Mouse (Mus musculus) skeletal muscle tissue, adult 2 months (tissue): Measurements from ENCODE around the gene Sema3b.
A peak's percentile ranks its signal among the peaks of the same experiment; 100 is the strongest.

ENCODE experiments used
- DNase-seq: peaks from one replicate; pipeline ENCODE4 v3.0.0-alpha.2; 2012; ENCODE audit warnings: low read depth, low spot score

The Sema3b gene

GRCm38 (mm10) chr9:107608741-107609432 lies at the start of gene Sema3b:
Gene Sema3b, minus strand, starts transcription at chr9:107609229.
- peak; percentile 68 for DNase-seq

- no peak for DNase-seq
Measured at GRCm38 (mm10) chr9:107658096-107658495, 49.1 kb upstream of the Sema3b start.

DNA sequence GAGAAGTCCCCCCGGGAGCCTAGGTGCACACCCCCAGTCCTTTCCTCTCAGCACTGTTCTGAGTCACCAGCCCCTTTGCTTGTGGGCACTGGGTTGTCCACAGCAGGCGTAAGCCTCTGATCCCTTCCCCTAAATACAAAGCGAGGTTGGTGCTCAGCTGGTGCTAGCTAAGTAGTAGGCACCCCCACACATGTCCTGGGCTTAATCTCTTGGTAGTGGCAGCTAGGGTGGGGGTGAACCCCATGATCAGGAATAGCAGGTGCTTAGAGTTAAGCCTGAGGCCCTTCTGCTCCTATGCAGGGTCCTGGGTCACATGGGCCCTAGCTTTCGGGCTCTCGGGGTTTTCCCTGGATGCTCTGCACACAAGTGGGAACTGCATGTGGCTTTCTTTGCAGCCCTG lies 48.1 kb upstream of the Sema3b start:
- no peak for DNase-seq

GRCm38 (mm10) chr9:107654585-107654984 lies 45.6 kb upstream of the Sema3b start:
- no peak for DNase-seq

DNA sequence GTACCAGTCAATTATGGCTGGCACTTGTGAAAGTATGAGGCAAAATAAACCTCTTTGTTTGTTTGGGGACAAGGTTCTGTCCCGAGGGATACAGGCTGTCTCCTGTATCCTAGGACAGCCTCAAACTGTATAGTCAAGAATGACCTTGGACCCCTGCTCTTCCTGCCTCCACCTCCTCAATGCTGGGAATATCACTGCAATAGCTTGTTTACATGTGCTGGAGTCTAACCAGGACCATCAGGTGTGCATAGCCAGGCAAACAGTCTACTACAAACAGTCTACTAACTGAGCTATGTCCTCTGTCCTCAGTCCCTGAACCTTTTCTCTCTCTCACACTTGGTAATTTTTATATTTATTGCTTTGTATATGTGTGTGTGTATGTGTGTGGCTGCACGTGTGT lies 44.4 kb upstream of the Sema3b start:
- no peak for DNase-seq

- DNase-seq = no peak
Measured at GRCm38 (mm10) chr9:107650708-107651481, 41.9 kb upstream of the Sema3b start.

DNA sequence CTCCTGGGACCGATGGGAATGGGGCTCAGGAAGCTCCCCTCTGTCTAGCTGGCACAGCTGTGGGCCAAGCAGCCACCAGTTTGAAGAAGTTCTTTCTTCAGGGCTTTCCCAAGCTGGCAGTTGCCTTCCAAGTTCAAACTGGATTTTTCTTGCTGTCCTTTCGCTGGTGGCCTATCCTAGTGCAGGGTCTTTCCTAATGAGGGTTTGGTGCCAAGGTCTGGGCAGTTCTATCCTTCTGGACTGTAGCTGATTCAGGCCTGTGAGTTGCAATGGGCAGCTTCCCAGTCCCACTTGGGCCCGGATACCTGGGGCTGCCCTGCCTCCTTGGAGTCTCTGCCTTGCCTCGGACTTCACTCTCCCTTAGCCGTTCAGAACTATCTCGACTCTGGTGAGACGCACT lies 41.2 kb upstream of the Sema3b start:
- DNase-seq = no peak

DNA sequence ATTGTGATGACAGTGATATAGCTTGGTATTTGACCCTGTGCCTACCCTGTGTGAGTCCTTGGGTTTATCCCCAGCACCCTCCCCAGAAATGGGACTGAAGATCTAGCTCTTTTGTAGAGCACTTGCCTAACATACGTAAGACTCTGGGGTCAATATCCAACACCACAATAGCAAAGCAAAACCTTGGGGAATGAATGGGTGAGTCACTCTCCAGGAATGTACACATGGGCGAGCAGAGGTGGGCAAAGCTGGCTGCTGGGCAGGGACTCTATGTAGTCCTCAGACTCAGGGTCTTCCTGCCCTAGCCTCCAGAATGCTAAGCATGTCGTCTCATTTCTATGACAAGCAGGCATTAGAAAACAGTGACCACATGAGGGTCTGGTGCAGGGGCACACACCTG lies 39.7 kb upstream of the Sema3b start:
- no peak for DNase-seq

DNA sequence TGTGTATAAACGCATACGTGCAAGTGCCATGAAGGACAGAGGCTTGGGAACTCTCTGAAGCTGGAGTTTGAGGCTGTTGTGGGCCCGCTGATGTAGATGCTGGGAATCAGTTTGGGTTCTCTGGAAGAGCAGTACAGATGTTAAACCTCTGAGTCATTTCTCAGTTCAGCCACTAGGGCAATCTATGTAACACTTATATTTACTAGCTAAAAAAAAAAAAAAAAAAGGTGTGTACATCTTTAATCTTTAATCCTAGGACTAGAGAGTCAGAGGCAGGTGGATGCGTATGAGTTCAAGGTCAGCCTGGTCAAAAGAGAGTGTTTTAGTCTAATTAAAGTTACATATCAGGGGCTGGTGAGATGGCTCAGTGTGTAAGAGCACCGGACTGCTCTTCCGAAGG lies 37.9 kb upstream of the Sema3b start:
- no peak for DNase-seq

GRCm38 (mm10) chr9:107645577-107645976 lies 36.5 kb upstream of the Sema3b start:
- DNase-seq = no peak

DNA sequence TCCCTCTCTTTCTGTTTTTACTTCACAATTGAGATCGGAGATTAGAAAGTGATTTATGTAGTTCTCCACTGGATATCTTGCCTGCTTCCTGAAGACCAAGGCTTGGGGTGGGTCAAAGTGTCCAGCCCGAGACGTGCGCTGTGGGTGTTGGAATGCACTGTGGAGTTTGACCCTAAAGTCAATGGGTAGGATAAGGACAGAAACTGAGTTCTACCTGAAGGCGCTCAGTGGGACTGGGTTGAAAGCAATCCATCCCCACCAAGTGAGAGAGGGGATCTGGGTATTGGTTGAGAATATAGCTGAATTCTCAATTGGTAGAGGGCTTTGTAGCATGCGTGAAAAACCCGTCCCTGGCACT lies 36.1 kb upstream of the Sema3b start:
- no peak for DNase-seq

DNA sequence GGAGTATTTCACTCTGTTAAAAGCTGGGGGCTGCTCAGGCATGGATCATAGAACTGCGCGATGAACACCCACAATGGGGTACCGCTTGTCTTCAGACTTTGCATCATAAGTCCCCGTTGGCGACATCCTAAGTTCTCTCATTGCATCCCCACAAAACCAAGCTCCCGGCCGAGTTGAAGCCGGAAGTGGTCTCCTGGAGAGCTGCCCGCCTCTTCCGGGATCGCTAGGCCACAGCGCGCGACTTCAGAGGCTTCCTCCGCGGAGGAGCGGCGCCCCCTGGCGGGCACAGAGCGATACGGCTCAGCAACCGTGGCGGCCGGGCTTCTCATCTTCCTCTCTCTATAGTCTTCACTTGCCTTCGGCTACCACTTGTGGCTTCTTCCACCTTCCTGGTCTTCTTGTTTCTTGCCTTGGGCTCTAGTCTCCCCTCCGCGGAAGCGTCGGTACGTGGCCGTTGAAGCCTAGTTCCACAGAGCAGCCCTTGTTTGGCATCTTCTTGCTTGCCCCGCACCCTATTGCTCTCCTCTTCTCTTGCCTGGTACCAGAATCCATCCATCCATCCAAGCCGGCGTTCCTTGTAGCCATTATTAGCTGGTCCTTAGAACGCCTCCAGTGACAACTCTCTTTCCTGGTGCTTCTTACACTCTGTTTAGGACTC lies 35.6 kb upstream of the Sema3b start:
- peak; percentile 87 for DNase-seq

- no peak for DNase-seq
Measured at GRCm38 (mm10) chr9:107643544-107644214, 34.6 kb upstream of the Sema3b start.

DNA sequence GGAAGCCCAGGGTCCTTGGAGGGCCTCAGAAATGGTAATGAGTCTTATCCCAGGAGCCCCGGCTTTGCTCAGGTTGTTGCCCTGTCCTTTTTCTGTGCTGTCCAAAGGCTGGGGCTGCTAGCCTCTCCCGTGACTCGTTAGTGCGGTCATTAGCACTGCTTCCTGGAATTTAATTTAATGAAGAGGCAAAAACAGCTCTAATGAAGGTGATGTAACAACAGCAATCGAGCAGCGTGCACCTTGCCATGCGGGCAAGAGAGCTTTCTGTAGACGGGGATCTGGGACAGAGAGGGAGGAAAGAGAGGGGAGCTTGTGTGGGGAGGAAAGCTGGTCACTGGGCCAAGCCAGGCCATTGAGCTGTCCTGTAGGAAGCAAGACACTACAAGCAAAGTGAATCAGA lies 32.6 kb upstream of the Sema3b start:
- no peak for DNase-seq

- DNase-seq = no peak
Measured at GRCm38 (mm10) chr9:107640257-107640772, 31.3 kb upstream of the Sema3b start.

GRCm38 (mm10) chr9:107637070-107637469 lies 28.0 kb upstream of the Sema3b start:
- DNase-seq = no peak

DNA sequence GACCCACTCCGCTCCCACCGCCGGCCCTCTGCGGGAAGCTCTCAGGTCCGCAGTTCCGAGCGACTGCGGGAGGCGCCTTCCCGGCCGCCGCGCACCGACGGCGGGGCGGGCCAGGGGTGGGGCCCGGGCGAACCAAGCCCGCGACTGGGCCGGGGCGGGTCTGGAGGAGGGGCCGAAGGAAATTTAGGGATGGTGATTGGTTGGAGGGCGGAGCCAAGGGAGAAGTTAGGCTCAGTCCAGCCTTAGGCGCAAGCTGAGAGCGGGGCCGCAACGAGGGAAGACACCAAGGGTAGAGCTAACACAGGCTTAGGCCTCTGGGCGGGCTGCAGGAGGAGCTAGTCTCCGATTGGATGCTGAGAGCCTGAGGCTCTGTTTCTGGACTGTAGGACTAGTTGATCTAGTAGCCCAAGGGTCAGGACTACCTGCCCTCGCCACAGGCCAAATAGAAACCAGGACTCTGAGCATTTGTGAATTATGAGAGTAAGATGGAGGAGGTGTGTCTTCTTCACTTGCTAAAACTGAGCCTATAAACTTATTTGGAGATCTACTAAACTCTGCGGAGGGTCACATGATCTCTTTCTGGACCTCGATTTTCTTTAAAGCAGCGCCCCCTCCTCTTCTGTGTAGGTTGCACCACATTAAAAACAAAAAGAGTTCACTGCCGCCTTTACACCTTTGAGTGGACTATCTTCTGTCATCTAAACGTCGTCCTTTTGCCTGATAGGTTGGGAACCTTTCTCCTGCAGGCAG lies 26.4 kb upstream of the Sema3b start, which contains the start of gene Gnai2:
Gnai2 (minus strand) TSS at position 89 of the 750 bp plus-strand sequence.
- DNase-seq = peak; percentile 97

DNA sequence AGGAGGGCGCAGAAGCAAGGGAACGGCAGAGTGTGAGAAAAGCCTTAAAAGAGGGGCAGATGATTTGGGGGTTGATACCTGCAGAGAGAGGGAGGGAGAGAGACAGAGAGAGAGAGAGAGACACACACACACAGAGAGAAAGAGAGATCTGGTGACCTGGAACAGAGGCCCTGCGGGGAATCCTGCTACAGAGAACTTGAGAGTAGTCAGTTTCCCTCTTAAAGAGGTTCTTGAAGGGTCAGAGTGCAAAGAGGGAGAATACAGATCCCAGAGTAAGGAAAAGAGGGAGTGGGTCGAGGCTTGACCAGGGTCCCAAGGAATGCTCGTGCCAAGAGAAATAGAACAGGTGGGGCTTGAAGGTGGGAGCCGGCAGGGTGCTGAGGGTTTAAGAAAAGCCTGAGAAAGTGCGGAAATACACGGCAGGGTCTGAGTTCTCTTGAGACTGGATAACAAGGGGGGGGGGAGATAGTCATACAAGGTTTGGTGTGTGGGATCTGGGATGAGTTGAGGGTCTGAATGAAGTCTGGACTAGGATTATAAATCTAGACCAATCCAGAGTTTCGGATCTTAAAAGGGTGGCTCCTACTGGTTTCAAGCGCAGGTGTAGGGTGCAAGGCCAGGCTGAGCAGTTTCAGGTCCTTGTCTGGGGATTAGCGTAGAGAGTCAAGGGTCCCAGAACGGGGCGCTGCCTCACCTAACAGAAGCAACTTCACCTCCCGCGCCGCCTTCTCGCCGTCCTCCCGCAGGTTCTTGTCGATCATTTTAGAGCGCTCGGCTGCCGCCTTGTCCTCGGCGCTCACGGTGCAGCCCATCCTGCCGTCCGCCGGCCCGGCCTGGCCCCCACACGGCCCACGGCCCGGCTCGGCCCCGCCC lies 25.6 kb upstream of the Sema3b start:
- DNase-seq = no peak

- no peak for DNase-seq
Measured at GRCm38 (mm10) chr9:107633661-107634405, 24.8 kb upstream of the Sema3b start.
